Mouse (Mus musculus) left cerebral cortex, adult 9 months (tissue): ENCODE results near the gene Rinl.
A peak's percentile ranks its signal among the peaks of the same experiment; 100 is the strongest.

ENCODE experiments used
- DNase-seq, 2 experiments: peaks; one replicate each; pipeline ENCODE4 v3.0.0; 2022; ENCODE audit warnings: low spot score in 2 of 2

The Rinl gene

GRCm38 (mm10) chr7:28808957-28809393 lies 20.2 kb downstream of the Rinl start:
- peak; percentile 83 to 95 for DNase-seq

GRCm38 (mm10) chr7:28809401-28810089 lies 20.8 kb downstream of the Rinl start:
- no peak for DNase-seq

GRCm38 (mm10) chr7:28810107-28811066 lies 21.6 kb downstream of the Rinl start:
- peak; percentile 99 for DNase-seq

- DNase-seq: peak in 1 of 2 experiments; percentile 87
Observed at GRCm38 (mm10) chr7:28811228-28811627, 22.5 kb downstream of the Rinl start.

GRCm38 (mm10) chr7:28811640-28812275 lies 23.0 kb downstream of the Rinl start:
- no peak for DNase-seq

GRCm38 (mm10) chr7:28812436-28812835 lies 23.7 kb downstream of the Rinl start:
- no peak for DNase-seq

GRCm38 (mm10) chr7:28812949-28813348 lies 24.2 kb downstream of the Rinl start:
- no peak for DNase-seq

- DNase-seq: no peak
Observed at GRCm38 (mm10) chr7:28814306-28815034, 25.7 kb downstream of the Rinl start.

GRCm38 (mm10) chr7:28815230-28815629 lies 26.5 kb downstream of the Rinl start:
- no peak for DNase-seq

GRCm38 (mm10) chr7:28816201-28816600 lies 27.4 kb downstream of the Rinl start:
- no peak for DNase-seq

- no peak for DNase-seq
Observed at GRCm38 (mm10) chr7:28816920-28817319, 28.2 kb downstream of the Rinl start.

- DNase-seq: no peak
Observed at GRCm38 (mm10) chr7:28817524-28817923, 28.8 kb downstream of the Rinl start.

GRCm38 (mm10) chr7:28817957-28818356 lies 29.2 kb downstream of the Rinl start:
- DNase-seq: no peak

- no peak for DNase-seq
Observed at GRCm38 (mm10) chr7:28818436-28818835, 29.7 kb downstream of the Rinl start.

GRCm38 (mm10) chr7:28818861-28819452 lies 30.2 kb downstream of the Rinl start:
- DNase-seq: no peak

GRCm38 (mm10) chr7:28819571-28819970 lies 30.8 kb downstream of the Rinl start:
- DNase-seq: no peak

- no peak for DNase-seq
Observed at GRCm38 (mm10) chr7:28820358-28821260, 31.8 kb downstream of the Rinl start.

- DNase-seq: peak in 1 of 2 experiments; percentile 69
Observed at GRCm38 (mm10) chr7:28821261-28821831, 32.6 kb downstream of the Rinl start.

GRCm38 (mm10) chr7:28822556-28822955 lies 33.8 kb downstream of the Rinl start:
- no peak for DNase-seq
